Mouse (Mus musculus): ENCODE data around the gene Tbcel.
A peak's percentile ranks its signal among the peaks of the same experiment; 100 is the strongest.

Tbcel gene

DNA sequence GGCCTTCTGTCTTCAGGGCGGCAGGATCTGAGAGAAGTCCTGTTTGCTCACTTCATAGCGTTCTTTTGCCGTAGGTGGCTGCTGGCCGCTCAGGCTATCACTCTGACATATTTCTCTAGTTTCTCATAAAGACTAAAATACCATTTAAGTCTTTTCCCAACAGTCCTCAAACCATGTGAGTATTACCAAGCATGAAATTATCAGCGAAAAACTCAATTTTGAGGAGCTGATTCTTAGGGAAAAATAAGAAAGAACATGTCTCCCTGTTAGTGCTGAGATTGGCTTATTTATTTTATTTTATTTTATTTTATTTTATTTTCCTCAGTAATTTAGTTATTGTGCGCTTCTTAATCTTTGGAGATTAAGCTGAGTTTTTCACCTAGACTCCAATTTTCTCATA lies at the start of gene Tbcel:
Tbcel (minus strand) TSS at position 101 of the 400 bp plus-strand sequence.
- DNase-seq (ENCODE audit: low read depth, low spot score), result no peak

GRCm38 (mm10) chr9:42555186-42555585 lies 47.6 kb upstream of the Tbcel start:
- no peak for DNase-seq (ENCODE audit: low read depth, low spot score)

DNA sequence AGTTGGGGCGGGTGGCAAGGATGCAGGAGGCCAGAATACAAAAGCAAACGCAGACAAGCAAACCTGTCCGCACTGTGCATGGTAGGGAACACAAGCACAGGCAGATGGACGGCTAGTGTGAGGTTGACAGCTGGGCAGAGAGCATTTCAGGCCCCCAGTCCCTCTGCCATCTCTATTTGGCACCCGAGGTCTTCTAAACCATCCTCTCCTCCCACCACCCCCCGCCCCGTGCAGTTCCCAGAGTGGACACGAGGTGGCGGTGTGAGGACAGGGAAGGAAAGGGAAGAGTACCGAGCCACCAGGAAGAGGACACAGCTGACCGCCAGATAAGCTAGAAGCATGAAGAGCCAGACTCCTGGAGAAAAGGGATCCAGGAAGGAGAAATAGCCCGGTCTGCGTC lies 42.5 kb upstream of the Tbcel start:
- DNase-seq (ENCODE audit: low read depth, low spot score), result peak; percentile 41

DNA sequence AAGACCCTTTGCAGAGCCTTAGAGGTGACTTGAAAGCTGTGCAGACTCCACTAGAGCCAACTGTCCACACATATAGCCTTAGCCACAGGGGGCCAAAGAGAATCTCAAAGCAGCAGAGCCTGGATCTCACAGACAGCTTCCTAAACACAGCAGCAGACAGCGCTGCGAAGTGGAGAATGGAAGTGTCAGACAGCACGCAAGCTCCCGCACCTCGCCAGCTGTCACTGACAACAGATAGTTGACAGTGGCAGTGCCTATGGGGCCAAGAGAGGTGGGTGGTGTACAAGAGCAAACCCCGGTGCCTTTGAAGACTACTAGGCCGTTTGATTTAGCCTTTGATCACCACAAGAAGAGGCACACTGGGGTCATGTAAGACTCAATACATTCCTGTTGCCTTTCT lies 41.4 kb upstream of the Tbcel start:
- no peak for DNase-seq (ENCODE audit: low read depth, low spot score)

- DNase-seq (ENCODE audit: low read depth, low spot score), result no peak
These were observed 36.9 kb upstream of the Tbcel start for GRCm38 (mm10) chr9:42544521-42544920.

DNA sequence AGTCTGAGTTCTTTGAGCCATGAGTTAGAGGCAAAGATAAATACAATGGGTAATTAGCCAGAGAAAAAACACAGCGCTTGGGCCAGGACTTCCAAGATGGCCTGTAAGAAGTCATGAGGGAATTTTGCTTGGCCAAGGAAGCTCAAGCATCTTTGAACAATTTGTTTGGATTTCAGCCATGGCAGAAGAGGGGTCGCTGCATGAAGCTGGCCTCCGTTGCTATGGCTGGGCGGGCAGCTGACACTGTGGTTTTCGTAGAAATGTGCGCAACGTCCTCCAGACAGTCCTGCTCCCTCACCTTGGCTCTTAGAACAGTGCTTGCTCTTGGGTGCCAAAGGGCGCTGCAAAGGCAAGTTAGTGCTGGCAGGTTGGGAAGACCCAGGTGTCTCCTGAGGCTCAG lies 25.9 kb upstream of the Tbcel start:
- no peak for DNase-seq (ENCODE audit: low read depth, low spot score)

- DNase-seq (ENCODE audit: low read depth, low spot score), result no peak
These were observed 25.4 kb upstream of the Tbcel start for GRCm38 (mm10) chr9:42533041-42533440.

- no peak for DNase-seq (ENCODE audit: low read depth, low spot score)
These were observed 24.3 kb upstream of the Tbcel start for GRCm38 (mm10) chr9:42531951-42532350.

- DNase-seq (ENCODE audit: low read depth, low spot score), result no peak
These were observed 22.9 kb upstream of the Tbcel start for GRCm38 (mm10) chr9:42530221-42531152.

- DNase-seq (ENCODE audit: low read depth, low spot score), result no peak
These were observed 13.0 kb upstream of the Tbcel start for GRCm38 (mm10) chr9:42520587-42521084.

DNA sequence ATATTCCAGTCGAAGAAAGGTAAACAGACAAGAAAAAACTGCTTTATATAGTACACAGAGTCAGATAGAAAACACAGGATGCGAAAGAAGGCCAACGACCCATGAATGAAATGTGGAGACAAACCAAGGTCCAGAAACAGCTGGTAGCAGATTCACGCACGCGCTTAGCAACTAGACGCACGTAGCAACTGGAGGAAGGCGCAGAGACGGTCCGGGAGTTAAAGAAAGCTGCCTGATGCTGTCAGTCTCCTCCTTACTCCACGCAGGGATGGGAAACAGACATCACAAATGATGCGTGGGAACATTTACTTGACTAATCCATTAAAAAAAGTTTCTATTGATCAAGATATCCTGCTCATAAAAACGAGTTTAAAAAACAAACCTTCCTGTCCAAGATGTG lies 10.6 kb upstream of the Tbcel start:
- no peak for DNase-seq (ENCODE audit: low read depth, low spot score)

- DNase-seq (ENCODE audit: low read depth, low spot score), result no peak
These were observed 5.5 kb upstream of the Tbcel start for GRCm38 (mm10) chr9:42513159-42513558.

GRCm38 (mm10) chr9:42512312-42512711 lies 4.7 kb upstream of the Tbcel start:
- no peak for DNase-seq (ENCODE audit: low read depth, low spot score)

- DNase-seq (ENCODE audit: low read depth, low spot score), result no peak
These were observed 626 bp upstream of the Tbcel start for GRCm38 (mm10) chr9:42508235-42508634.

- DNase-seq (ENCODE audit: low read depth, low spot score), result no peak
These were observed 587 bp downstream of the Tbcel start for GRCm38 (mm10) chr9:42507022-42507421.

DNA sequence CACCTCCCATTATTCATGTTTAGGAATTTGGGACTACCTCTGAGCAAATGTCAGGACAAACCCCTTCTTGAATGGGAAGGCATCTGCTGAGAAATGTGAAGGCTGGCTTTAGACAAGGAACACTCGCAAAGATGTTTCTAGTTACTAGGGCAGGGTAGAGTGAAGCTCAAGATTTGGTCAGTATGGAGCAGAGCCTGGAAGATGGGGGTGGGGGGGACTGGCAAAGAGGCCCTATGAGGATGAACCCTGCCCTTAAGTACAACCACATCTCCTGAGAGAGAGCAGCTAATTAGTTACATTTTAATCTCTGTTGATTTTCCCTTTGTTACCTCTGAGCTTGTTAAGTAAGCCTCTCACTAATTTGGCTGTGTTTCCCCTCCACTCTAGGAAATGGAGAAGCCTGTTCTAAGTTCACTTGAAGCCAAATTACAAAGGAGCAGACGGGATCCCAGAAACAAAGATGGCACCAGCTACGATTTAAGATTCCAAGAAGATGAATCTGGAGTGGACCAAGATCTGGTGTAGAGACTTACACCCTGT lies 2.6 kb downstream of the Tbcel start:
- DNase-seq (ENCODE audit: low read depth, low spot score), result no peak

GRCm38 (mm10) chr9:42504559-42504958 lies 3.0 kb downstream of the Tbcel start:
- no peak for DNase-seq (ENCODE audit: low read depth, low spot score)

DNA sequence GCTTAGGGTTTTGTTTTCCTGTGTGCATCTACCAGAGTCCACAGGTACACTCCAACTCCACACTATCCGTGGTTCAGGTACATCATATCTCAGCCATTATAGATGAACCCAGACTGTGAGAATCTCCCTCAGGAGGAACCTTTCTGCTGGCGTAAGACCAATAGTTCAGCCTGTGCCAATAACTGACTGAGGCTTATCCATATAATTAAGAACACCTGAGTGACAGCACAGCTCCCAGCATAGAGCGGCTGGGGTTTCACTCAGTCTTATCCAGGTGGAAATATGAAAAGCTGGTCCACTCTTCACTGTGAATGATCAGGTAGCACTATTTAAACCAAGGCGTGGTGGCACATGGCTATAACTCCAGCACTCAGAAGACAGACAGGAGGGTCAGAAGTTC lies 3.9 kb downstream of the Tbcel start:
- DNase-seq (ENCODE audit: low read depth, low spot score), result no peak

- DNase-seq (ENCODE audit: low read depth, low spot score), result no peak
These were observed 11.3 kb downstream of the Tbcel start for GRCm38 (mm10) chr9:42496296-42496695.

GRCm38 (mm10) chr9:42491780-42492179 lies 15.8 kb downstream of the Tbcel start:
- no peak for DNase-seq (ENCODE audit: low read depth, low spot score)

DNA sequence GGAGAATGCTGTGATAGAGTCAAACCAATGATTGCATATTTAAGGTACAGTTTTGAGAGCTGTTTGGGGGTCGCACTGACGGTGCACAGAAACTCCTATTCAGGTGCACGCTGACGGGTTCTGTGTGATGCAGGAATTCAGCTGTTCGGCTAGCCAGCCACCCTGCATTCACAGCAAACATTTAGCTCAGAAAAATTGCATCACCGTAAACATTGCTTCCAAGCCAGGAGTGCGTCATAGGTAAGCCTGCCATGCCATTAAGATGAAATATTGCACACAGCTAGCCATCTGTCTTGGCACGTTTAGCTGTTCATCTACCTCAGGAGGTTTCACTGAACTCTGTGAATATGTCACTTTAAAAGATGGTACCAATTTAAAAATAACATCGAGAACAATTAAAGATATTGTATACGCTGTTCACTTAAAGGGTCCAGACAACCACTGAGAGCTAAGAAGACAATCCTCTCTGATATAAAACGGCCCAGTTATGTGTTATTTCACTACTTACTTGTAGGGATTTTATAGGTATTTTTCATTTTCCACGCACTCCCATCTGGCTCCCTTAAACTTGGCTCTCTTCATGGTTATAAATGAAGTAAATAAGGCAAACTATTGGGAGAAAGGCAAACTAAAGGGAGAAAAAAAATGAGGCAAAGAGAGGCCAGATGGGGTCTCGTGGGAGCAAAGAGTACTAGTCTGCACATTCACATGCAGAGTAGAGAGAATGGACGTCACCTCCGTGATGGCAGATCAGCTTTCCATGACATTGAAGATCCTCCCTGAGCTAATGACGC lies 16.8 kb downstream of the Tbcel start:
- no peak for DNase-seq (ENCODE audit: low read depth, low spot score)

DNA sequence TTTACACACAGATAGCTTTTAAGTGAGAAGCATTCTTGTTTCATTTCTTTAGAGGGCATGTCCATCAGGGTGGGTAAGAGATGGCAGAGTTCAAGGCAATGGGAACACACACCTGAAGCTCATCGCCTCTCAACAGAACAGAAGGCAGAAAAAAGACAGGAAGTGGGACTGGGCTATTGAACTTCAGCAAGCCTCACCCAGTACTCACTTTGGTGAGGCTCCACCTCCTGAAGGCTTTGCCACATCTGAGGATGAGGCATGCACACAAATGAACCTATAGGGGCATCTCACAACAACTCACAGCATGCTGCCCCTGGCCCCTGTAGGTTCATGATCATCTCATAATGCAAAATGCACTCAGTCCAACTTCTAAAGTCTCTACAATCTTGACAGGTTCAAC lies 19.5 kb downstream of the Tbcel start:
- no peak for DNase-seq (ENCODE audit: low read depth, low spot score)
